Mouse (Mus musculus): ENCODE measurements around the gene Hs3st1. TPM values are rescaled to one million over a fixed set of nuclear protein-coding genes. Genes with fewer than 3 reads are reported as not detected.
A peak's percentile ranks its signal among the peaks of the same experiment; 100 is the strongest.

The Hs3st1 gene
- polyA plus RNA-seq, 1 experiment from 2014 or later, result 8.8 TPM

- WGBS, result 77% methylated on average over 7 of the region's 7 CpGs
- no peak for ATAC-seq (ENCODE audit: low FRiP score, low TSS enrichment)
- TF ChIP-seq CTCF (IDR thresholded peaks at IDR 0.05; ENCODE audit: low read depth) (no peak), EP300 (optimal IDR thresholded peaks at IDR 0.05) (no peak)
These were observed 140.1 kb downstream of the Hs3st1 start for GRCm38 (mm10) chr5:39615202-39615601.

GRCm38 (mm10) chr5:39613534-39613933, 141.7 kb downstream of the Hs3st1 start:
- ATAC-seq (ENCODE audit: low FRiP score, low TSS enrichment) (no peak), DNase-seq (ENCODE audit: low spot score) (no peak)
- WGBS, result 85% methylated on average over 2 of the region's 2 CpGs
- H3K4me1 ChIP-seq (replicated peaks; ENCODE audit: control insufficient read depth, insufficient read depth), result no peaks in the 10 kb centered on the region
- TF ChIP-seq CTCF (IDR thresholded peaks at IDR 0.05; ENCODE audit: low read depth) (no peak), EP300 (optimal IDR thresholded peaks at IDR 0.05) (no peak)
- no peaks in the 10 kb centered on the region for H3K9me3 ChIP-seq (ENCODE audit: control insufficient read depth, low read length)
- no peak overlapping the region for H3K27ac ChIP-seq (replicated peaks)
- no peak overlapping the region for H3K4me3 ChIP-seq (ENCODE audit: low read depth, low read length)
- no peak overlapping the region for H3K4me2 ChIP-seq (replicated peaks; ENCODE audit: low read depth)
- H3K9ac ChIP-seq (ENCODE audit: low read length), result no peak overlapping the region
- H3K27me3 ChIP-seq (ENCODE audit: control insufficient read depth, insufficient read depth, low read length), result no peaks in the 10 kb centered on the region
- H3K36me3 ChIP-seq (ENCODE audit: control insufficient read depth, insufficient read depth, low read length), result no peaks in the 10 kb centered on the region

More at GRCm38 (mm10) chr5:39615202-39615601, 140.1 kb downstream of the Hs3st1 start:
- no peak for DNase-seq (ENCODE audit: low spot score)
- Histone ChIP-seq H3K4me2 (replicated peaks; ENCODE audit: low read depth) (no peak overlapping the region), H3K4me3 (ENCODE audit: low read depth, low read length) (no peak overlapping the region), H3K9ac (ENCODE audit: low read length) (no peak overlapping the region), H3K9me3 (ENCODE audit: control insufficient read depth, low read length) (no peaks in the 10 kb centered on the region), H3K27me3 (ENCODE audit: control insufficient read depth, insufficient read depth, low read length) (no peaks in the 10 kb centered on the region), H3K4me1 (replicated peaks; ENCODE audit: control insufficient read depth, insufficient read depth) (no peaks in the 10 kb centered on the region), H3K27ac (replicated peaks) (no peak overlapping the region), H3K36me3 (ENCODE audit: control insufficient read depth, insufficient read depth, low read length) (no peaks in the 10 kb centered on the region)

GRCm38 (mm10) chr5:39612240-39612639, 143.0 kb downstream of the Hs3st1 start:
- 37% methylated on average over 2 of the region's 2 CpGs for WGBS
- no peaks in the 10 kb centered on the region for H3K36me3 ChIP-seq (ENCODE audit: control insufficient read depth, insufficient read depth, low read length)
- H3K27me3 ChIP-seq (ENCODE audit: control insufficient read depth, insufficient read depth, low read length), result no peaks in the 10 kb centered on the region
- DNase-seq (ENCODE audit: low spot score) (no peak), ATAC-seq (ENCODE audit: low FRiP score, low TSS enrichment) (0 out of 2 replicates have a peak, but pooled peaks have one; percentile 45)
- no peak overlapping the region for H3K4me3 ChIP-seq (ENCODE audit: low read depth, low read length)
- H3K4me2 ChIP-seq (replicated peaks; ENCODE audit: low read depth), result no peak overlapping the region
- H3K9ac ChIP-seq (ENCODE audit: low read length), result no peak overlapping the region
- no peak overlapping the region for H3K27ac ChIP-seq (replicated peaks)
- no peaks in the 10 kb centered on the region for H3K4me1 ChIP-seq (replicated peaks; ENCODE audit: control insufficient read depth, insufficient read depth)
- TF ChIP-seq EP300 (optimal IDR thresholded peaks at IDR 0.05) (no peak), CTCF (IDR thresholded peaks at IDR 0.05; ENCODE audit: low read depth) (no peak)
- H3K9me3 ChIP-seq (ENCODE audit: control insufficient read depth, low read length), result no peaks in the 10 kb centered on the region

- H3K27me3 ChIP-seq (ENCODE audit: control insufficient read depth, insufficient read depth, low read length), result no peaks in the 10 kb centered on the region
- no peak for ATAC-seq (ENCODE audit: low FRiP score, low TSS enrichment)
- no peak overlapping the region for H3K4me3 ChIP-seq (ENCODE audit: low read depth, low read length)
- H3K36me3 ChIP-seq (ENCODE audit: control insufficient read depth, insufficient read depth, low read length), result no peaks in the 10 kb centered on the region
- DNase-seq (ENCODE audit: low spot score), result no peak
- no peak for TF ChIP-seq EP300 (optimal IDR thresholded peaks at IDR 0.05)
- TF ChIP-seq CTCF (IDR thresholded peaks at IDR 0.05; ENCODE audit: low read depth), result no peak
- H3K4me1 ChIP-seq (replicated peaks; ENCODE audit: control insufficient read depth, insufficient read depth), result no peaks in the 10 kb centered on the region
- no peak overlapping the region for H3K4me2 ChIP-seq (replicated peaks; ENCODE audit: low read depth)
- H3K9me3 ChIP-seq (ENCODE audit: control insufficient read depth, low read length), result no peaks in the 10 kb centered on the region
- no peak overlapping the region for H3K27ac ChIP-seq (replicated peaks)
- 63% methylated on average over 1 of the region's 1 CpGs for WGBS
- H3K9ac ChIP-seq (ENCODE audit: low read length), result no peak overlapping the region
These were observed 147.0 kb downstream of the Hs3st1 start for GRCm38 (mm10) chr5:39608260-39608659.

GRCm38 (mm10) chr5:39594737-39595136, 160.5 kb downstream of the Hs3st1 start:
- H3K4me3 ChIP-seq (ENCODE audit: low read depth, low read length), result no peak overlapping the region
- no peaks in the 10 kb centered on the region for H3K9me3 ChIP-seq (ENCODE audit: control insufficient read depth, low read length)
- WGBS, result 60% methylated on average over 2 of the region's 2 CpGs
- H3K27ac ChIP-seq (replicated peaks), result no peak overlapping the region
- no peak overlapping the region for H3K4me2 ChIP-seq (replicated peaks; ENCODE audit: low read depth)
- DNase-seq (ENCODE audit: low spot score) (no peak), ATAC-seq (ENCODE audit: low FRiP score, low TSS enrichment) (no peak)
- H3K27me3 ChIP-seq (ENCODE audit: control insufficient read depth, insufficient read depth, low read length), result no peaks in the 10 kb centered on the region
- H3K36me3 ChIP-seq (ENCODE audit: control insufficient read depth, insufficient read depth, low read length), result no peaks in the 10 kb centered on the region
- TF ChIP-seq CTCF (IDR thresholded peaks at IDR 0.05; ENCODE audit: low read depth) (no peak), EP300 (optimal IDR thresholded peaks at IDR 0.05) (no peak)
- no peaks in the 10 kb centered on the region for H3K4me1 ChIP-seq (replicated peaks; ENCODE audit: control insufficient read depth, insufficient read depth)
- no peak overlapping the region for H3K9ac ChIP-seq (ENCODE audit: low read length)

All from stomach, postnatal 0 days (tissue).